8 mouse cellular contexts compared by ENCODE assay signal in genomic region chr17:27622611-27623359, GRCm38 (mm10). TPM values are rescaled to one million over a fixed set of nuclear protein-coding genes. Genes with fewer than 3 reads are reported as not detected.
A peak's percentile ranks its signal among the peaks of the same experiment; 100 is the strongest.
DNase-seq lines count a peak whose midpoint lies in the region; ATAC-seq and TF ChIP-seq lines count a peak whose summit lies in the region.

No protein-coding gene starts in this region.

- TF ChIP-seq POLR2A in olfactory bulb, adult 2 months (IDR thresholded peaks at IDR 0.05; ENCODE audit: insufficient read depth, low read depth, low read length): no peak

- intact Hi-C loops in left cerebral cortex, adult 2 months (cut with DNase I): loop anchor here (2.0 kb wide), 1 partner anchor 58 kb away; the partner anchor contains the start of gene AI413582

- H3K9me3 ChIP-seq in forebrain, embryonic 15.5 days: no peaks in the 10 kb centered on the region
- H3K9me3 ChIP-seq in intestine, embryonic 14.5 days (ENCODE audit: control insufficient read depth, low read length): no peaks in the 10 kb centered on the region
- no peaks in the 10 kb centered on the region for H3K9me3 ChIP-seq in lung, embryonic 16.5 days (ENCODE audit: control insufficient read depth, low read length)

- H3K4me3 ChIP-seq in left cerebral cortex, adult 2 months: peak overlapping the region; percentile 73
- peak overlapping the region; percentile 87 for H3K4me3 ChIP-seq in brown adipose tissue, adult 24 weeks (ENCODE audit: insufficient read depth, low read depth, low read length)
- peak overlapping the region; percentile 95 for H3K4me3 ChIP-seq in forebrain, embryonic 15.5 days
- H3K4me3 ChIP-seq in intestine, embryonic 14.5 days (ENCODE audit: low read depth, low read length): peak overlapping the region; percentile 93
- H3K4me3 ChIP-seq in lung, embryonic 16.5 days (ENCODE audit: low read length): peak overlapping the region; percentile 89
- H3K4me3 ChIP-seq in olfactory bulb, adult 2 months (ENCODE audit: insufficient read depth, low read depth, low read length): peak overlapping the region; percentile 73

- under 1% methylated on average over 77 of the region's 80 CpGs for WGBS in forebrain, embryonic 15.5 days
- WGBS in intestine, embryonic 14.5 days: under 1% methylated on average over 68 of the region's 80 CpGs
- WGBS in lung, embryonic 16.5 days: under 1% methylated on average over 54 of the region's 80 CpGs
- WGBS in olfactory bulb, adult 2 months: under 1% methylated on average over 80 of the region's 80 CpGs

- peak overlapping the region; percentile 97 for H3K9ac ChIP-seq in forebrain, embryonic 15.5 days (replicated peaks)
- H3K9ac ChIP-seq in intestine, embryonic 14.5 days (ENCODE audit: low read length): peak overlapping the region; percentile 97
- H3K9ac ChIP-seq in lung, embryonic 16.5 days (ENCODE audit: low read length): peak overlapping the region; percentile 98

- peak in 1 of 2 experiments; percentile 33 for DNase-seq in left cerebral cortex, adult 2 months (ENCODE audit: extremely low spot score in 1 of 2, low spot score in 2 of 2)
- no peak for DNase-seq in left cerebral cortex, adult 9 months (ENCODE audit: low spot score in 2 of 2)
- DNase-seq in intestine, embryonic 14.5 days (ENCODE audit: low spot score): peak; percentile 90
- DNase-seq in urinary bladder, postnatal 4 days (ENCODE audit: low spot score in 2 of 2): peak; percentile 32 to 65

- H3K4me2 ChIP-seq in forebrain, embryonic 15.5 days (replicated peaks): peak overlapping the region; percentile 79
- peak overlapping the region; percentile 56 for H3K4me2 ChIP-seq in intestine, embryonic 14.5 days (ENCODE audit: low read length)
- peak overlapping the region; percentile 70 for H3K4me2 ChIP-seq in lung, embryonic 16.5 days (ENCODE audit: low read depth, low read length)

- peaks cover 9% of the 10 kb centered on the region; the same call in 1 of the 2 replicates for H3K4me1 ChIP-seq in brown adipose tissue, adult 24 weeks (ENCODE audit: control insufficient read depth, insufficient read depth, insufficient read length, low read length)
- H3K4me1 ChIP-seq in forebrain, embryonic 15.5 days: peaks cover 50% of the 10 kb centered on the region
- peaks cover 15% of the 10 kb centered on the region for H3K4me1 ChIP-seq in intestine, embryonic 14.5 days (replicated peaks; ENCODE audit: control insufficient read depth, insufficient read depth, low read length)
- H3K4me1 ChIP-seq in lung, embryonic 16.5 days (replicated peaks; ENCODE audit: control insufficient read depth, insufficient read depth, low read length): peaks cover 19% of the 10 kb centered on the region
- peaks cover 7% of the 10 kb centered on the region for H3K4me1 ChIP-seq in olfactory bulb, adult 2 months (ENCODE audit: control insufficient read depth, insufficient read depth, low read length)

- peaks cover 3% of the 10 kb centered on the region; the same call in 1 of the 2 replicates for H3K36me3 ChIP-seq in forebrain, embryonic 15.5 days
- H3K36me3 ChIP-seq in intestine, embryonic 14.5 days (ENCODE audit: control insufficient read depth, insufficient read depth, low read length): no peaks in the 10 kb centered on the region
- H3K36me3 ChIP-seq in lung, embryonic 16.5 days (ENCODE audit: control insufficient read depth, insufficient read depth, low read length): peaks cover 1% of the 10 kb centered on the region; the same call in 1 of the 2 replicates

- no peaks in the 10 kb centered on the region for H3K27me3 ChIP-seq in forebrain, embryonic 15.5 days
- no peaks in the 10 kb centered on the region for H3K27me3 ChIP-seq in intestine, embryonic 14.5 days (replicated peaks; ENCODE audit: control insufficient read depth, insufficient read depth, low read length)
- H3K27me3 ChIP-seq in lung, embryonic 16.5 days (ENCODE audit: control insufficient read depth, insufficient read depth, low read depth, low read length): no peaks in the 10 kb centered on the region

- no peak for TF ChIP-seq CTCF in left cerebral cortex, adult 2 months (IDR thresholded peaks at IDR 0.05)
- no peak for TF ChIP-seq CTCF in olfactory bulb, adult 2 months (IDR thresholded peaks at IDR 0.05; ENCODE audit: insufficient read depth, low read depth, low read length)

- peak overlapping the region; percentile 99 for H3K27ac ChIP-seq in left cerebral cortex, adult 2 months
- peak overlapping the region; percentile 63 for H3K27ac ChIP-seq in brown adipose tissue, adult 24 weeks (replicated peaks; ENCODE audit: low read depth, low read length)
- H3K27ac ChIP-seq in forebrain, embryonic 15.5 days (replicated peaks): peak overlapping the region; percentile 96
- peak overlapping the region; percentile 93 for H3K27ac ChIP-seq in intestine, embryonic 14.5 days (ENCODE audit: low read depth)
- peak overlapping the region; percentile 91 for H3K27ac ChIP-seq in lung, embryonic 16.5 days (ENCODE audit: low read length)
- peak overlapping the region; percentile 86 for H3K27ac ChIP-seq in olfactory bulb, adult 2 months (ENCODE audit: insufficient read depth, low read depth, low read length)

- ATAC-seq in forebrain, embryonic 15.5 days (replicated peaks): peak; percentile 49
- peak; percentile 58 for ATAC-seq in intestine, embryonic 14.5 days (replicated peaks; ENCODE audit: low FRiP score, low TSS enrichment, low read depth)
- ATAC-seq in lung, embryonic 16.5 days (ENCODE audit: low read depth): peak; percentile 76

RNA-seq across cellular contexts. Expression of gene Nudt3, which starts 0.5 kb away (rescaled TPM):
- total RNA-seq in left cerebral cortex, adult 2 months (2021): 100 to 1,000 TPM; 550 to 603 TPM
- 68.4 and 69.5 TPM in 2 replicates for polyA plus RNA-seq in brown adipose tissue, adult 24 weeks (2012; ENCODE audit: insufficient read depth, insufficient read length, missing spikeins)
- polyA plus RNA-seq in forebrain, embryonic 15.5 days (2015; fragmentation: Nextera tagmentation; extraction: Ambion mirVana): 273 and 295 TPM in 2 replicates
- polyA plus RNA-seq in intestine, embryonic 14.5 days (2014; fragmentation: Nextera tagmentation; extraction: Ambion mirVana): 33.3 and 35.4 TPM in 2 replicates
- 73.6 and 75.8 TPM in 2 replicates for polyA plus RNA-seq in lung, embryonic 16.5 days (2015; fragmentation: Nextera tagmentation; extraction: Ambion mirVana)
- 554 TPM in 1 of 2 replicates, not detected in the other for polyA plus RNA-seq in olfactory bulb, adult 2 months (2012; ENCODE audit: insufficient read depth, insufficient read length, low replicate concordance, missing spikeins)

RNA-seq across cellular contexts. Expression of gene RPS10-NUDT3, which starts 12.2 kb away (rescaled TPM):
- 1 to 10 TPM in 1 of 2 experiments, not detected in 1; 2.0 TPM for total RNA-seq in left cerebral cortex, adult 2 months (2021)
- not detected in 2 replicates for polyA plus RNA-seq in brown adipose tissue, adult 24 weeks (2012; ENCODE audit: insufficient read depth, insufficient read length, missing spikeins)
- polyA plus RNA-seq in forebrain, embryonic 15.5 days (2015; fragmentation: Nextera tagmentation; extraction: Ambion mirVana): not detected in 2 replicates
- polyA plus RNA-seq in intestine, embryonic 14.5 days (2014; fragmentation: Nextera tagmentation; extraction: Ambion mirVana): not detected in 2 replicates
- polyA plus RNA-seq in lung, embryonic 16.5 days (2015; fragmentation: Nextera tagmentation; extraction: Ambion mirVana): not detected in 2 replicates
- polyA plus RNA-seq in olfactory bulb, adult 2 months (2012; ENCODE audit: insufficient read depth, insufficient read length, low replicate concordance, missing spikeins): not detected in 2 replicates

RNA-seq across cellular contexts. Expression of gene Rps10, which starts 13.7 kb away (rescaled TPM):
- 100 to 1,000 TPM; 444 to 464 TPM for total RNA-seq in left cerebral cortex, adult 2 months (2021)
- 671 and 765 TPM in 2 replicates for polyA plus RNA-seq in brown adipose tissue, adult 24 weeks (2012; ENCODE audit: insufficient read depth, insufficient read length, missing spikeins)
- 578 and 580 TPM in 2 replicates for polyA plus RNA-seq in forebrain, embryonic 15.5 days (2015; fragmentation: Nextera tagmentation; extraction: Ambion mirVana)
- 1,235 and 1,299 TPM in 2 replicates for polyA plus RNA-seq in intestine, embryonic 14.5 days (2014; fragmentation: Nextera tagmentation; extraction: Ambion mirVana)
- polyA plus RNA-seq in lung, embryonic 16.5 days (2015; fragmentation: Nextera tagmentation; extraction: Ambion mirVana): 900 and 901 TPM in 2 replicates
- polyA plus RNA-seq in olfactory bulb, adult 2 months (2012; ENCODE audit: insufficient read depth, insufficient read length, low replicate concordance, missing spikeins): 934 TPM in 1 of 2 replicates, not detected in the other

RNA-seq across cellular contexts. Expression of gene Pacsin1, which starts 32.5 kb away (rescaled TPM):
- total RNA-seq in left cerebral cortex, adult 2 months (2021): 100 to 1,000 TPM; 436 to 459 TPM
- polyA plus RNA-seq in brown adipose tissue, adult 24 weeks (2012; ENCODE audit: insufficient read depth, insufficient read length, missing spikeins): not detected in 2 replicates
- 31.9 and 32.1 TPM in 2 replicates for polyA plus RNA-seq in forebrain, embryonic 15.5 days (2015; fragmentation: Nextera tagmentation; extraction: Ambion mirVana)
- 1.5 and 2.0 TPM in 2 replicates for polyA plus RNA-seq in intestine, embryonic 14.5 days (2014; fragmentation: Nextera tagmentation; extraction: Ambion mirVana)
- 0.88 and 1.9 TPM in 2 replicates for polyA plus RNA-seq in lung, embryonic 16.5 days (2015; fragmentation: Nextera tagmentation; extraction: Ambion mirVana)
- 329 TPM in 1 of 2 replicates, not detected in the other for polyA plus RNA-seq in olfactory bulb, adult 2 months (2012; ENCODE audit: insufficient read depth, insufficient read length, low replicate concordance, missing spikeins)

RNA-seq across cellular contexts. Expression of gene AI413582, which starts 57.2 kb away (rescaled TPM):
- 10 to 100 TPM; 86.7 to 93.8 TPM for total RNA-seq in left cerebral cortex, adult 2 months (2021)
- 11.1 and 15.6 TPM in 2 replicates for polyA plus RNA-seq in brown adipose tissue, adult 24 weeks (2012; ENCODE audit: insufficient read depth, insufficient read length, missing spikeins)
- 34.8 and 37.4 TPM in 2 replicates for polyA plus RNA-seq in forebrain, embryonic 15.5 days (2015; fragmentation: Nextera tagmentation; extraction: Ambion mirVana)
- polyA plus RNA-seq in intestine, embryonic 14.5 days (2014; fragmentation: Nextera tagmentation; extraction: Ambion mirVana): 37.1 and 37.4 TPM in 2 replicates
- polyA plus RNA-seq in lung, embryonic 16.5 days (2015; fragmentation: Nextera tagmentation; extraction: Ambion mirVana): 17.6 and 19.1 TPM in 2 replicates
- not detected in 2 replicates for polyA plus RNA-seq in olfactory bulb, adult 2 months (2012; ENCODE audit: insufficient read depth, insufficient read length, low replicate concordance, missing spikeins)

Comparison
In these comparisons a context has a peak if more than half of its experiments do, and no peak if none do; other contexts are left out.
1. DNase-seq: peak in intestine, embryonic 14.5 days (single experiment) and urinary bladder, postnatal 4 days (2 of 2); none in left cerebral cortex, adult 9 months (0 of 2).
2. Peak in every context shown above with its lines, with median percentiles within 50 percentile points of each other: H3K27ac ChIP-seq, H3K4me3 ChIP-seq, ATAC-seq, H3K4me2 ChIP-seq and H3K9ac ChIP-seq.